Mouse (Mus musculus) kidney, embryonic 14.5 days (tissue): ENCODE results near the gene Rbpjl. TPM values are rescaled to one million over a fixed set of nuclear protein-coding genes. Genes with fewer than 3 reads are reported as not detected.

Experiments used
- ATAC-seq: fragments of 200-750 bp; cut with Nextera tagmentation; 2 replicates; pipeline ENCODE4 v1.8.0; 2017; ENCODE audit warnings: moderate number of reproducible peaks, mild to moderate bottlenecking, moderate TSS enrichment, moderate library complexity; ENCODE audit not compliant: low FRiP score, low TSS enrichment
- H3K27ac ChIP-seq: fragments of 300-500 bp; sonication (generic); 2 replicates; pipeline ENCODE4 v1.5.1; 2014; ENCODE audit warnings: low read depth, mild to moderate bottlenecking, low read length, moderate library complexity, mixed read lengths
- H3K27me3 ChIP-seq: fragments of 300-500 bp; sonication (generic); 2 replicates; pipeline ENCODE4 v1.6.1; 2014; ENCODE audit warnings: mild to moderate bottlenecking, low read length; ENCODE audit not compliant: control insufficient read depth, insufficient read depth
- H3K36me3 ChIP-seq: fragments of 300-500 bp; sonication (generic); 2 replicates; pipeline ENCODE4 v1.6.1; 2014; ENCODE audit warnings: low read length, mixed read lengths; ENCODE audit not compliant: control insufficient read depth, insufficient read depth
- H3K4me1 ChIP-seq: fragments of 300-500 bp; sonication (generic); 2 replicates; pipeline ENCODE4 v1.6.1; 2014; ENCODE audit warnings: low read length, mixed read lengths; ENCODE audit not compliant: control insufficient read depth, insufficient read depth
- H3K4me2 ChIP-seq: fragments of 300-500 bp; sonication (generic); replicated peaks from 2 replicates; pipeline ENCODE4 v1.6.1; 2014; ENCODE audit warnings: low read depth, mild to moderate bottlenecking, low read length
- H3K4me3 ChIP-seq: fragments of 300-500 bp; sonication (generic); 2 replicates; pipeline ENCODE4 v1.5.1; 2014; ENCODE audit warnings: mild to moderate bottlenecking, low read length
- H3K9ac ChIP-seq: fragments of 300-500 bp; sonication (generic); 2 replicates; pipeline ENCODE4 v1.6.1; 2014; ENCODE audit warnings: low read depth, mild to moderate bottlenecking, low read length, moderate library complexity
- H3K9me3 ChIP-seq: fragments of 300-500 bp; sonication (generic); 2 replicates; pipeline ENCODE4 v1.6.1; 2016; ENCODE audit warnings: low read length; ENCODE audit not compliant: control insufficient read depth
- WGBS: fragments of 180-500 bp; shearing (Covaris S2); extraction: QIAGEN DNeasy Blood & Tissue Kit; methylation state at CpG from one replicate; pipeline ENCODE4 v1.1.7; 2014; 5-methylcytosine and 5-hydroxymethylcytosine counted together
- polyA plus RNA-seq: library from polyadenylated mRNA; unstranded; fragments of >200 nt; fragmentation: Nextera tagmentation; extraction: Ambion mirVana; gene quantifications from 2 replicates; pipeline ENCODE4 v1.2.1, GENCODE M21; 2014

Rbpjl gene
- polyA plus RNA-seq, 1 experiment from 2014 or later = not detected

- Histone ChIP-seq H3K4me1 (peaks cover 27% of the 10 kb centered on the region), H3K4me3 (no peak overlapping the region), H3K9me3 (no peaks in the 10 kb centered on the region), H3K27ac (no peak overlapping the region), H3K27me3 (no peaks in the 10 kb centered on the region), H3K36me3 (no peaks in the 10 kb centered on the region), H3K9ac (no peak overlapping the region), H3K4me2 (no peak overlapping the region)
- ATAC-seq = no peak
- WGBS = 82% methylated on average over 14 of the region's 14 CpGs
Observed at GRCm38 (mm10) chr2:164453047-164453757, 50.3 kb downstream of the Rbpjl start.

- 0 out of 2 replicates have a peak overlapping the region, but pooled peaks have one; percentile 24 for H3K27ac ChIP-seq
Observed at GRCm38 (mm10) chr2:164453887-164454500, 51.1 kb downstream of the Rbpjl start.

GRCm38 (mm10) chr2:164454846-164455245 is 51.9 kb downstream of the Rbpjl start:
- no peaks in the 10 kb centered on the region for H3K27me3 ChIP-seq
- H3K9me3 ChIP-seq = no peaks in the 10 kb centered on the region
- no peak overlapping the region for H3K9ac ChIP-seq
- H3K4me3 ChIP-seq = no peak overlapping the region
- no peaks in the 10 kb centered on the region for H3K36me3 ChIP-seq
- ATAC-seq = no peak
- peaks cover 27% of the 10 kb centered on the region for H3K4me1 ChIP-seq
- H3K27ac ChIP-seq = peak overlapping the region; percentile 47; the same call in 1 of the 2 replicates
- WGBS = 69% methylated on average over 10 of the region's 10 CpGs
- H3K4me2 ChIP-seq = no peak overlapping the region

More at GRCm38 (mm10) chr2:164453887-164454500, 51.1 kb downstream of the Rbpjl start:
- Histone ChIP-seq H3K9me3 (no peaks in the 10 kb centered on the region), H3K27me3 (no peaks in the 10 kb centered on the region), H3K36me3 (no peaks in the 10 kb centered on the region), H3K4me2 (no peak overlapping the region), H3K4me3 (no peak overlapping the region), H3K9ac (no peak overlapping the region), H3K4me1 (peaks cover 27% of the 10 kb centered on the region)
- ATAC-seq = no peak
- WGBS = 58% methylated on average over 7 of the region's 7 CpGs

- Histone ChIP-seq H3K9me3 (no peaks in the 10 kb centered on the region), H3K27ac (no peak overlapping the region), H3K27me3 (no peaks in the 10 kb centered on the region), H3K4me3 (no peak overlapping the region), H3K36me3 (no peaks in the 10 kb centered on the region), H3K4me2 (no peak overlapping the region), H3K4me1 (peaks cover 27% of the 10 kb centered on the region), H3K9ac (no peak overlapping the region)
- 58% methylated on average over 6 of the region's 6 CpGs for WGBS
- ATAC-seq = no peak
Observed at GRCm38 (mm10) chr2:164455421-164456190, 52.7 kb downstream of the Rbpjl start.

GRCm38 (mm10) chr2:164456413-164456812 is 53.5 kb downstream of the Rbpjl start:
- no peak overlapping the region for H3K4me3 ChIP-seq
- H3K4me2 ChIP-seq = peak overlapping the region; percentile 30
- H3K27me3 ChIP-seq = no peaks in the 10 kb centered on the region
- H3K36me3 ChIP-seq = no peaks in the 10 kb centered on the region
- ATAC-seq = no peak
- peak overlapping the region; percentile 73 for H3K27ac ChIP-seq
- WGBS = 54% methylated on average over 1 of the region's 1 CpGs
- H3K9ac ChIP-seq = peak overlapping the region; percentile 48; the same call in 1 of the 2 replicates
- peaks cover 27% of the 10 kb centered on the region for H3K4me1 ChIP-seq
- no peaks in the 10 kb centered on the region for H3K9me3 ChIP-seq

- H3K4me1 ChIP-seq = peaks cover 31% of the 10 kb centered on the region
- peak within 1 kb of the TSS; percentile 11; the same call in 1 of the 2 replicates for H3K4me3 ChIP-seq
Observed at GRCm38 (mm10) chr2:164456864-164457300, 53.9 kb downstream of the Rbpjl start, which contains the start of gene Sys1. Gene Sys1 (plus strand): TSS chr2:164456964.

GRCm38 (mm10) chr2:164457942-164458341 is 55.0 kb downstream of the Rbpjl start:
- H3K9ac ChIP-seq = no peak overlapping the region
- H3K9me3 ChIP-seq = no peaks in the 10 kb centered on the region
- peaks cover 33% of the 10 kb centered on the region for H3K4me1 ChIP-seq
- H3K36me3 ChIP-seq = no peaks in the 10 kb centered on the region
- H3K27me3 ChIP-seq = no peaks in the 10 kb centered on the region
- no peak for ATAC-seq
- no peak overlapping the region for H3K4me2 ChIP-seq
- H3K4me3 ChIP-seq = no peak overlapping the region
- 54% methylated on average over 7 of the region's 7 CpGs for WGBS
- peak overlapping the region; percentile 73; the same call in 1 of the 2 replicates for H3K27ac ChIP-seq

More at GRCm38 (mm10) chr2:164456864-164457300, 53.9 kb downstream of the Rbpjl start, which contains the start of gene Sys1:
- WGBS = 2% methylated on average over 7 of the region's 7 CpGs
- Histone ChIP-seq H3K27me3 (no peaks in the 10 kb centered on the region), H3K27ac (peak within 1 kb of the TSS; percentile 73), H3K4me2 (peak within 1 kb of the TSS; percentile 30), H3K9ac (peak within 1 kb of the TSS; percentile 48; the same call in 1 of the 2 replicates), H3K36me3 (no peaks in the 10 kb centered on the region), H3K9me3 (no peaks in the 10 kb centered on the region)
- ATAC-seq = peak; percentile 3; the same call in 1 of the 2 replicates

GRCm38 (mm10) chr2:164458535-164458934 is 55.6 kb downstream of the Rbpjl start:
- Histone ChIP-seq H3K9ac (no peak overlapping the region), H3K36me3 (peaks cover 3% of the 10 kb centered on the region; the same call in 1 of the 2 replicates), H3K9me3 (no peaks in the 10 kb centered on the region), H3K4me1 (peaks cover 33% of the 10 kb centered on the region), H3K27me3 (no peaks in the 10 kb centered on the region), H3K4me3 (no peak overlapping the region), H3K27ac (0 out of 2 replicates have a peak overlapping the region, but pooled peaks have one; percentile 47), H3K4me2 (no peak overlapping the region)
- WGBS = 87% methylated on average over 8 of the region's 8 CpGs
- no peak for ATAC-seq
